Mouse (Mus musculus) embryonic facial prominence, embryonic 10.5 days (tissue): ENCODE data around the gene Hist1h2ab. TPM values are rescaled to one million over a fixed set of nuclear protein-coding genes. Genes with fewer than 3 reads are reported as not detected.
"Not testable (repeated sequence)": the region's sequence is repeated elsewhere in the genome, so short reads cannot be mapped to it uniquely, and the experiment has no call there.

Experiments
- DNase-seq: peaks from one replicate; pipeline ENCODE4 v3.0.0-alpha.2; 2017; ENCODE audit warnings: low spot score
- H3K27ac ChIP-seq: fragments of 300-500 bp; sonication (generic); replicated peaks from 2 replicates; pipeline ENCODE4 v1.5.1; 2016; ENCODE audit warnings: mild to moderate bottlenecking
- H3K27me3 ChIP-seq: fragments of 300-500 bp; sonication (generic); replicated peaks from 2 replicates; pipeline ENCODE4 v1.6.1; 2016; ENCODE audit warnings: low read depth, mild to moderate bottlenecking; ENCODE audit not compliant: poor library complexity, severe bottlenecking
- H3K36me3 ChIP-seq: fragments of 300-500 bp; sonication (generic); replicated peaks from 2 replicates; pipeline ENCODE4 v1.6.1; 2016; ENCODE audit warnings: mild to moderate bottlenecking, moderate library complexity
- H3K4me1 ChIP-seq: fragments of 300-500 bp; sonication (generic); 2 replicates; pipeline ENCODE4 v1.6.1; 2016
- H3K4me3 ChIP-seq: fragments of 300-500 bp; sonication (generic); 2 replicates; pipeline ENCODE4 v1.5.1; 2016; ENCODE audit warnings: mild to moderate bottlenecking, moderate library complexity
- H3K9me3 ChIP-seq: fragments of 300-500 bp; sonication (generic); 2 replicates; pipeline ENCODE4 v1.6.1; 2016; ENCODE audit warnings: mild to moderate bottlenecking
- WGBS: fragments of 180-500 bp; shearing (Covaris S2); methylation state at CpG from one replicate; pipeline ENCODE4 v1.1.7; 2016; 5-methylcytosine and 5-hydroxymethylcytosine counted together
- polyA plus RNA-seq: library from polyadenylated mRNA; unstranded; fragments of >200 nt; fragmentation: Nextera tagmentation; extraction: Ambion mirVana; gene quantifications from 2 replicates; pipeline ENCODE4 v1.2.1, GENCODE M21; 2016

Gene Hist1h2ab
- polyA plus RNA-seq: 39.1 and 43.8 TPM in 2 replicates

GRCm38 (mm10) chr13:23750839-23751477 is at the start of gene Hist1h2ab:
TSS of gene Hist1h2ab (plus strand) at chr13:23751126.
- H3K36me3 ChIP-seq, H3K9me3 ChIP-seq, H3K27me3 ChIP-seq: not testable (repeated sequence)
- H3K4me1 ChIP-seq: peaks cover 21% of the 10 kb centered on the region
- 1% methylated on average over 35 of the region's 47 CpGs for WGBS
- peak; percentile 83 for DNase-seq
- H3K27ac ChIP-seq: peak within 1 kb of the TSS; percentile 98
- peak within 1 kb of the TSS; percentile 58 for H3K4me3 ChIP-seq

GRCm38 (mm10) chr13:23702220-23702619 is 48.7 kb upstream of the Hist1h2ab start:
- Histone ChIP-seq H3K36me3 (no peaks in the 10 kb centered on the region), H3K27ac (no peak overlapping the region), H3K27me3 (no peaks in the 10 kb centered on the region), H3K9me3 (no peaks in the 10 kb centered on the region), H3K4me1 (peaks cover 14% of the 10 kb centered on the region), H3K4me3 (no peak overlapping the region)
- DNase-seq: peak; percentile 6
- 78% methylated on average over 4 of the region's 4 CpGs for WGBS

GRCm38 (mm10) chr13:23702801-23703200 is 48.1 kb upstream of the Hist1h2ab start:
- not testable (repeated sequence) for DNase-seq, H3K4me3 ChIP-seq, H3K9me3 ChIP-seq, H3K27me3 ChIP-seq, H3K36me3 ChIP-seq, H3K27ac ChIP-seq
- peaks cover 14% of the 10 kb centered on the region for H3K4me1 ChIP-seq
- WGBS: 91% methylated on average over 2 of the region's 2 CpGs

GRCm38 (mm10) chr13:23705751-23706356 is 45.1 kb upstream of the Hist1h2ab start:
- Histone ChIP-seq H3K4me3 (no peak overlapping the region), H3K9me3 (no peaks in the 10 kb centered on the region), H3K4me1 (peaks cover 32% of the 10 kb centered on the region), H3K27ac (peak overlapping the region; percentile 40; the same call in 1 of the 2 replicates), H3K27me3 (peaks cover 2% of the 10 kb centered on the region), H3K36me3 (no peaks in the 10 kb centered on the region)
- peak; percentile 7 for DNase-seq
- WGBS: 90% methylated on average over 7 of the region's 7 CpGs

GRCm38 (mm10) chr13:23706771-23707170 is 44.2 kb upstream of the Hist1h2ab start:
- Histone ChIP-seq H3K27me3 (peaks cover 8% of the 10 kb centered on the region), H3K4me1 (peaks cover 28% of the 10 kb centered on the region), H3K4me3 (no peak overlapping the region), H3K9me3 (no peaks in the 10 kb centered on the region), H3K27ac (peak overlapping the region; percentile 40; the same call in 1 of the 2 replicates), H3K36me3 (no peaks in the 10 kb centered on the region)
- DNase-seq: peak; percentile 7
- 91% methylated on average over 12 of the region's 12 CpGs for WGBS

GRCm38 (mm10) chr13:23708041-23708440 is 42.9 kb upstream of the Hist1h2ab start:
- Histone ChIP-seq H3K27ac (peak overlapping the region; percentile 48; the same call in 1 of the 2 replicates), H3K4me3 (no peak overlapping the region), H3K27me3 (peaks cover 8% of the 10 kb centered on the region), H3K4me1 (peaks cover 28% of the 10 kb centered on the region), H3K9me3 (no peaks in the 10 kb centered on the region), H3K36me3 (no peaks in the 10 kb centered on the region)
- WGBS: 85% methylated on average over 4 of the region's 4 CpGs
- no peak for DNase-seq

- Histone ChIP-seq H3K27me3 (peaks cover 8% of the 10 kb centered on the region), H3K27ac (no peak overlapping the region), H3K4me3 (no peak overlapping the region), H3K9me3 (no peaks in the 10 kb centered on the region), H3K36me3 (no peaks in the 10 kb centered on the region), H3K4me1 (peaks cover 32% of the 10 kb centered on the region)
- WGBS: 76% methylated on average over 4 of the region's 4 CpGs
- DNase-seq: no peak
Observed at GRCm38 (mm10) chr13:23708654-23709053, 42.3 kb upstream of the Hist1h2ab start.

- Histone ChIP-seq H3K4me1 (peaks cover 34% of the 10 kb centered on the region), H3K9me3 (no peaks in the 10 kb centered on the region), H3K27me3 (peaks cover 8% of the 10 kb centered on the region), H3K36me3 (no peaks in the 10 kb centered on the region), H3K4me3 (peak overlapping the region; percentile 56), H3K27ac (peak overlapping the region; percentile 81)
- whole genome bisulfite sequencing: 10% methylated on average over 15 of the region's 15 CpGs
- peak; percentile 38 for DNase-seq
Observed at GRCm38 (mm10) chr13:23709714-23710373, 41.1 kb upstream of the Hist1h2ab start.

- H3K4me3 ChIP-seq: peak within 1 kb of the TSS; percentile 56
- 2% methylated on average over 17 of the region's 17 CpGs for WGBS
- DNase-seq: peak; percentile 66
- peaks cover 8% of the 10 kb centered on the region for H3K27me3 ChIP-seq
- H3K27ac ChIP-seq: peak within 1 kb of the TSS; percentile 81
- H3K9me3 ChIP-seq: no peaks in the 10 kb centered on the region
- H3K4me1 ChIP-seq: peaks cover 37% of the 10 kb centered on the region
- no peaks in the 10 kb centered on the region for H3K36me3 ChIP-seq
Observed at GRCm38 (mm10) chr13:23710374-23711089, 40.4 kb upstream of the Hist1h2ab start, which contains the start of gene Hfe. TSS of gene Hfe (minus strand) at chr13:23710854.

GRCm38 (mm10) chr13:23716261-23717042 is 34.5 kb upstream of the Hist1h2ab start:
- Histone ChIP-seq H3K36me3 (no peaks in the 10 kb centered on the region), H3K4me1 (peaks cover 16% of the 10 kb centered on the region), H3K9me3 (no peaks in the 10 kb centered on the region), H3K27ac (no peak overlapping the region), H3K27me3 (no peaks in the 10 kb centered on the region; the same call in 1 of the 2 replicates), H3K4me3 (no peak overlapping the region)
- WGBS: 88% methylated on average over 5 of the region's 5 CpGs
- no peak for DNase-seq

GRCm38 (mm10) chr13:23717176-23717575 is 33.8 kb upstream of the Hist1h2ab start:
- Histone ChIP-seq H3K4me1 (peaks cover 16% of the 10 kb centered on the region), H3K36me3 (no peaks in the 10 kb centered on the region), H3K4me3 (no peak overlapping the region), H3K9me3 (no peaks in the 10 kb centered on the region), H3K27me3 (no peaks in the 10 kb centered on the region), H3K27ac (no peak overlapping the region)
- WGBS: 54% methylated on average over 11 of the region's 11 CpGs
- no peak for DNase-seq
